Mouse (Mus musculus): ENCODE results near the gene Olfr935.

The Olfr935 gene

DNA sequence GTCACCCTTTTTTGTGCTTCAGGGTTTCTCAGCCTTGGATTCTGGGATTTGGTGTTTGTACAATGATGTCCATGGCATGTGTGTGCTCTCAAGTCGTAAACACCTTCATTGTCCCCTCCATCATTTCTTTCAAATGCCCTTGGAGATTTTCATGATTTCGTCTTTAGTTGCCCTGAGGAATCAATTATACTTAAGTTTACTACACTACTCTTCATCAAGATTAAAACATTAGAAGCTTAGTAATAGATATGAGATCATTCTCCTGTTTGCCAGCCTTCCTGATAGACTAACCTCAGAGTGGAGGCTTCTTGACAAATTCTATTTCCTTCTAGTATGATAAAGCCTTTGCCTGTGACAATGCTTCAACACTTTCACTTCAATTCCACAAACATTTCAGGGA lies at the start of gene Olfr935:
Gene Olfr935 (minus strand): TSS at position 101 of the 400 bp plus-strand sequence.
- no peak for DNase-seq (ENCODE audit: low read depth, low spot score)

DNA sequence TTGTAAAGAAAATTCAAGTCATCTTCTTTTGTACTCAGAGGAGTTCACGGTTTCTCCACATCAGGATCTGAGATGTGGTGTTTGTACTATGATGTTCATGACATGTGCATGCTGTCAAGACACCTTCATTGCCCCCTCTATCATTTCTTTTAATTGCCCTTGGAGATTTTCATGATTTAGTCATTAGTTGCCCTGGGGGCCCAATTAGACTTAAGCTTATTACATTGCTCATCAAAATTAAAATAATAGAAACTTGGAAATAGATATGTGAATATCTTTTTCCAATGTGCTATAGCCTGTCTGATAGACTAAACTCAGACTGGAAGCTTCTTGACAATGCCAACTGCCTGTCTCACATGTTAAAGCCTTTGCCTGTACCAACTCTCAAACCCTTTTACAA lies 23.8 kb upstream of the Olfr935 start, which contains the start of gene Olfr146:
Gene Olfr146 (minus strand): TSS at position 101 of the 400 bp plus-strand sequence.
- no peak for DNase-seq (ENCODE audit: low read depth, low spot score)

DNA sequence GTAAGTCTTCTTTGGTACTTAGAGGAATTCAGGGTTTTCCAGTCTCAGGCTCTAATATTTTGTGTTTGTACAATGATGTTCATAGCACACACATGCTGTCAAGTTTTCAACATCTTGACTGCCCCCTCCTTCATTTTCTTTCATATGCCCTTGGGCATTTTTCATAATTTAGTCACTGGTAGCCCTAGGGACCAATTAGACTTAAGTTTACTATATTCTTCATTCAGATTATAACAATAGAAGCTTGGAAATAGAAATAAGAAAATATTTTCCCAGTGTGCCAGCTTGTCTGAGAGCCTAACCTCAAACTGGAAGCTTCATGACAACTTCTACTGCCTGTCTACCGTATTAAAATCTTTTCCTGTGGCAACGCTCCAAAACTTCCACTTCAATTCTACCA lies 11.3 kb downstream of the Olfr935 start, which contains the start of gene Olfr934:
Gene Olfr934 (minus strand): TSS at position 101 of the 400 bp plus-strand sequence.
- DNase-seq (ENCODE audit: low read depth, low spot score), result no peak

DNA sequence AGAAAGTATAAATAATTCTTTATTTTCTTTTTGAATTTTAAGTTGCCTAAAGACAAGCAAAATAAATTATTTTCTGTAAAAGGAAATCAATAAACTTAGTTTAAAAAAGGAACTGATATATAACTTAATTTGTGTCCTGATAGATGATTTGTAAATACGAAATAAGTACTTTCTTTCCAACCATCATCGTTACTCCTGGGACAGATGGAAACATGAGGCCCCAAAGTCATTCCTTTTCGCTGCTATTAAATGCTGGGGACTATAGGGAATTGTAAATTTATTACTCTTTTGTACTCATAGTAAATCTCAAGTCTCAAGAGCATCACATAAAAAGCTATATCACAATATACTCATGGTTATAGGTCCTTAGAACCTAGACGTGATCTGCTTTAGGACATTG lies 27.5 kb downstream of the Olfr935 start, which contains the start of gene Olfr933:
Gene Olfr933 (plus strand): TSS at position 301 of the 400 bp plus-strand sequence.
- DNase-seq (ENCODE audit: low read depth, low spot score), result no peak

DNA sequence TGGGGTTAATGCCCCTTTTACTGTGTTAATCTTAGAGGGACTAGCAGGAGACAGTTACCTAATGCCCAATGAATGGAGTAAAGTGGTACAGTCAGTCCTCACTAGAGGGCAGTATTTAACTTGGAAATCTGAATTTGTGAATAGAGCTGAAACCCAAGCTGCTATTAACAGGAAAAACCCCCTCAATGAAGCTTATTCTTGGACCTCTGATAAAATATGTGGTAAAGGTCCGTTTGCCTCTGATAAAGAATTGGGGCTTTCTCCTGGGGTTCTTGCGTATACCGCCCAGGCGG lies 45.4 kb downstream of the Olfr935 start:
- no peak for DNase-seq (ENCODE audit: low read depth, low spot score)

DNA sequence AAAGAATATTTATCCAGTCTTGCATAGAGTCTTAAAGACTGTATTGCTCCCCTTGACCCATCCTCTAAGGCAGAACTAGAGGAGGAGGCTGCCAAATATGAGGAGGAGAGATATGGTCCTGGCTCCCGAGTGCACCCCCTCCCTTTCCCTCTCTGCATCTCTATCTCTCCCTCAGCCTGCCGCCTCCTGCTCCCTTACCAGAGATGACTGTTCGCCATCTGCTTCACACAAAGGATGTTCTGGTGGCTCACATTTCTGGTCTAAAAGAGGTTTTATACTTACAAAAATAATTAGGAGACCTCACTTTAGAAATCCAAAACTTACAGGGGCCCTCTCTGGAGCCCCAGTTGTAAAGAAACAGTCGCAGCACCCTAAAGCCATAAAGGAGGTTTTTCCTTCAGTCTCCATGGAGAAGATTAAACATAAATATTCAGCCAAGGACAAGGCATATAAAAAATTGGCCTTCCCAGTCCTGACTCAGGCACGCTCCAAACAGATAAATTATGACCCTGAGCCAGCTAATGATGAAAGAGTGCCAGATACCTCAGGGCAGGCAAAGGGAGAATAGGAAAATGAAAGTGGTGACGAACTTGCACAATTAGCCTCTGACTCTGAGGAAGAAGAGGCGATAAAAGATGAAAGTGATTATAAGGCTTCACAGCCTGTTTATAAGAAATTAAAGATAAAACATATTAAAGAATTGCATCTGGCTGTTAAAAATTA lies 45.9 kb downstream of the Olfr935 start:
- DNase-seq (ENCODE audit: low read depth, low spot score), result no peak
